Mouse (Mus musculus) olfactory bulb, adult 2 months (tissue): ENCODE measurements around the gene Nfatc3. TPM values are rescaled to one million over a fixed set of nuclear protein-coding genes. Genes with fewer than 3 reads are reported as not detected.

ENCODE experiments used
- H3K27ac ChIP-seq: fragments of 200-500 bp; 2 replicates; pipeline ENCODE4 v1.5.1; 2012; ENCODE audit warnings: low read depth, low read length; ENCODE audit not compliant: insufficient read depth
- H3K4me1 ChIP-seq: fragments of 200-500 bp; 2 replicates; pipeline ENCODE4 v1.6.1; 2012; ENCODE audit warnings: low read length; ENCODE audit not compliant: control insufficient read depth, insufficient read depth
- H3K4me3 ChIP-seq: fragments of 200-500 bp; 2 replicates; pipeline ENCODE4 v1.5.1; 2012; ENCODE audit warnings: mild to moderate bottlenecking, low read depth, low read length, moderate library complexity; ENCODE audit not compliant: insufficient read depth
- CTCF ChIP-seq: fragments of 200-500 bp; IDR thresholded peaks from 2 replicates; pipeline ENCODE4 v1.5.1; 2012; ENCODE audit warnings: low read depth, mild to moderate bottlenecking, low read length, moderate library complexity; ENCODE audit not compliant: insufficient read depth
- POLR2A ChIP-seq: fragments of 200-500 bp; IDR thresholded peaks from 2 replicates; pipeline ENCODE4 v1.6.1; 2012; ENCODE audit warnings: mild to moderate bottlenecking, low read depth, low read length, moderate library complexity; ENCODE audit not compliant: insufficient read depth
- WGBS: fragments of 180-500 bp; shearing (Covaris S2); methylation state at CpG from one replicate; pipeline ENCODE4 v1.1.7; 2018; 5-methylcytosine and 5-hydroxymethylcytosine counted together
- polyA plus RNA-seq: library from polyadenylated mRNA; stranded (reverse); fragments of >200 nt; gene quantifications from 2 replicates; pipeline ENCODE4 v1.2.4, GENCODE M21; 2012; ENCODE audit warnings: low replicate concordance; ENCODE audit not compliant: missing spikeins, insufficient read depth, insufficient read length

Gene Nfatc3
- polyA plus RNA-seq, 1 experiment = 111 TPM

GRCm38 (mm10) chr8:106038721-106039120, 19.9 kb upstream of the Nfatc3 start:
- no peak overlapping the region for H3K27ac ChIP-seq
- H3K4me3 ChIP-seq = no peak overlapping the region
- TF ChIP-seq POLR2A (no peak), CTCF (no peak)
- no peaks in the 10 kb centered on the region for H3K4me1 ChIP-seq
- WGBS = 93% methylated on average over 10 of the region's 10 CpGs

GRCm38 (mm10) chr8:106039605-106040004, 19.0 kb upstream of the Nfatc3 start:
- WGBS = 93% methylated on average over 4 of the region's 4 CpGs
- no peak overlapping the region for H3K4me3 ChIP-seq
- H3K4me1 ChIP-seq = no peaks in the 10 kb centered on the region
- no peak for TF ChIP-seq POLR2A
- TF ChIP-seq CTCF = no peak
- H3K27ac ChIP-seq = no peak overlapping the region

- TF ChIP-seq CTCF (no peak), POLR2A (no peak)
- Histone ChIP-seq H3K4me3 (no peak overlapping the region), H3K4me1 (no peaks in the 10 kb centered on the region), H3K27ac (no peak overlapping the region)
- 87% methylated on average over 4 of the region's 4 CpGs for WGBS
Observed at GRCm38 (mm10) chr8:106040218-106040617, 18.4 kb upstream of the Nfatc3 start.

- WGBS = 72% methylated on average over 2 of the region's 2 CpGs
- H3K4me1 ChIP-seq = no peaks in the 10 kb centered on the region
- TF ChIP-seq POLR2A (no peak), CTCF (no peak)
- H3K4me3 ChIP-seq = no peak overlapping the region
- no peak overlapping the region for H3K27ac ChIP-seq
Observed at GRCm38 (mm10) chr8:106043055-106043454, 15.6 kb upstream of the Nfatc3 start.

- TF ChIP-seq CTCF (no peak), POLR2A (no peak)
- WGBS = 75% methylated on average over 3 of the region's 3 CpGs
- Histone ChIP-seq H3K27ac (no peak overlapping the region), H3K4me3 (no peak overlapping the region), H3K4me1 (no peaks in the 10 kb centered on the region)
Observed at GRCm38 (mm10) chr8:106044151-106044550, 14.5 kb upstream of the Nfatc3 start.

GRCm38 (mm10) chr8:106046872-106047559, 11.6 kb upstream of the Nfatc3 start:
- WGBS = 91% methylated on average over 11 of the region's 11 CpGs

GRCm38 (mm10) chr8:106047854-106048630, 10.6 kb upstream of the Nfatc3 start:
- no peaks in the 10 kb centered on the region for H3K4me1 ChIP-seq
- no peak overlapping the region for H3K27ac ChIP-seq
- TF ChIP-seq POLR2A (no peak), CTCF (no peak)
- H3K4me3 ChIP-seq = no peak overlapping the region
- WGBS = 89% methylated on average over 5 of the region's 5 CpGs

More at GRCm38 (mm10) chr8:106046872-106047559, 11.6 kb upstream of the Nfatc3 start:
- Histone ChIP-seq H3K4me1 (no peaks in the 10 kb centered on the region), H3K4me3 (no peak overlapping the region), H3K27ac (no peak overlapping the region)
- TF ChIP-seq CTCF = no peak

- Histone ChIP-seq H3K4me3 (no peak overlapping the region), H3K4me1 (no peaks in the 10 kb centered on the region), H3K27ac (no peak overlapping the region)
- whole genome bisulfite sequencing = 91% methylated on average over 6 of the region's 6 CpGs
- no peak for TF ChIP-seq POLR2A
- no peak for TF ChIP-seq CTCF
Observed at GRCm38 (mm10) chr8:106049840-106050239, 8.8 kb upstream of the Nfatc3 start.

- H3K4me3 ChIP-seq = no peak overlapping the region
- H3K27ac ChIP-seq = no peak overlapping the region
- TF ChIP-seq POLR2A (no peak), CTCF (no peak)
- no peaks in the 10 kb centered on the region for H3K4me1 ChIP-seq
- 85% methylated on average over 3 of the region's 3 CpGs for WGBS
Observed at GRCm38 (mm10) chr8:106051068-106051467, 7.6 kb upstream of the Nfatc3 start.
